Mouse (Mus musculus) stomach, postnatal 0 days (tissue): ENCODE results near the gene Tpk1.

Experiments used
- CTCF ChIP-seq: IDR thresholded peaks from 2 replicates; pipeline ENCODE4 v1.5.1; 2016; ENCODE audit warnings: antibody characterized with exemption, low read depth, mild to moderate bottlenecking, moderate library complexity
- EP300 ChIP-seq: optimal IDR thresholded peaks from 2 replicates; pipeline ENCODE3; 2016; ENCODE audit warnings: antibody characterized with exemption

DNA sequence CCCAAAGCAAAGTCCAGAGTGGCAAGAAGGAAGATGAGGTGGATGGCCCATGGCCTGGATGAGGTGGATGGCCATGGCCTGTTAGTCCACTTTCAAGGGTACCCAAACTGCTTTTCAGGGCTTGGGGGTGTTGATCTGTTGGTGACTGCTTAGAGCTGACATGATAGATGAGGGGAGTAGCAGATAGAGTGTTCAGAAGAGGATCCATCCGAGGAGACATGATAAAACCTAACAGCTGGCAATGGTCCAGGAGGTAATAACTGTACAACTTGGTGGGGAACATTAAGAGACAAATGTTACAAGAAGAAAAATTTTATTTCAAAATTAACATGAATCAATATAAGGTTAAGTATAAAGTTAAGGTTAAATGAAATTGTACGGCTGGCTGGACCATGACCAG, 4.9 kb upstream of the Tpk1 start:
- no peak for TF ChIP-seq CTCF
- TF ChIP-seq EP300 = no peak
